Mouse (Mus musculus) liver, postnatal 0 days (tissue): Measurements from ENCODE around the gene Itih3. TPM values are rescaled to one million over a fixed set of nuclear protein-coding genes. Genes with fewer than 3 reads are reported as not detected.

Experiments
- ATAC-seq: fragments of 200-750 bp; cut with Nextera tagmentation; 2 replicates; pipeline ENCODE4 v1.8.0; 2017; ENCODE audit warnings: mild to moderate bottlenecking, moderate library complexity
- DNase-seq: peaks from one replicate; pipeline ENCODE4 v3.0.0-alpha.2; 2016
- H3K27ac ChIP-seq: fragments of 300-500 bp; sonication (generic); 2 replicates; pipeline ENCODE4 v1.5.1; 2014; ENCODE audit warnings: antibody characterized with exemption, moderate library complexity, mild to moderate bottlenecking, low read depth
- H3K27me3 ChIP-seq: fragments of 300-500 bp; sonication (generic); 2 replicates; pipeline ENCODE4 v1.6.1; 2014; ENCODE audit warnings: low read length, control low read depth, mixed read lengths; ENCODE audit not compliant: insufficient read depth
- H3K36me3 ChIP-seq: fragments of 300-500 bp; sonication (generic); replicated peaks from 2 replicates; pipeline ENCODE4 v1.6.1; 2014; ENCODE audit warnings: mild to moderate bottlenecking, control low read depth, low read length, moderate library complexity, mixed read lengths; ENCODE audit not compliant: insufficient read depth
- H3K4me1 ChIP-seq: fragments of 300-500 bp; sonication (generic); 2 replicates; pipeline ENCODE4 v1.6.1; 2014; ENCODE audit warnings: antibody characterized with exemption, mild to moderate bottlenecking, control low read depth; ENCODE audit not compliant: insufficient read depth
- H3K4me2 ChIP-seq: fragments of 300-500 bp; sonication (generic); 2 replicates; pipeline ENCODE4 v1.6.1; 2014; ENCODE audit warnings: low read depth, mild to moderate bottlenecking, low read length, moderate library complexity, mixed read lengths
- H3K4me3 ChIP-seq: fragments of 300-500 bp; sonication (generic); 2 replicates; pipeline ENCODE4 v1.5.1; 2014; ENCODE audit warnings: low read depth, low read length
- H3K9ac ChIP-seq: fragments of 300-500 bp; sonication (generic); replicated peaks from 2 replicates; pipeline ENCODE4 v1.6.1; 2014; ENCODE audit warnings: mild to moderate bottlenecking, moderate library complexity
- H3K9me3 ChIP-seq: fragments of 300-500 bp; sonication (generic); 2 replicates; pipeline ENCODE4 v1.6.1; 2016; ENCODE audit warnings: mild to moderate bottlenecking, control low read depth, low read length, mixed read lengths
- CTCF ChIP-seq: sonication (generic); IDR thresholded peaks from 2 replicates; pipeline ENCODE4 v1.5.1; 2016; ENCODE audit warnings: antibody characterized with exemption, low read depth
- EP300 ChIP-seq: IDR thresholded peaks from 2 replicates; pipeline ENCODE4 v1.6.1; 2016; ENCODE audit warnings: antibody characterized with exemption, low read depth, mild to moderate bottlenecking
- WGBS: fragments of 180-500 bp; shearing (Covaris S2); extraction: QIAGEN DNeasy Blood & Tissue Kit; methylation state at CpG from one replicate; pipeline ENCODE4 v1.1.7; 2014; ENCODE audit not compliant: insufficient replicate concordance; 5-methylcytosine and 5-hydroxymethylcytosine counted together
- polyA plus RNA-seq: library from polyadenylated mRNA; unstranded; fragments of >200 nt; fragmentation: Nextera tagmentation; extraction: Ambion mirVana; gene quantifications from 2 replicates; pipeline ENCODE4 v1.2.1, GENCODE M21; 2015

The Itih3 gene
- polyA plus RNA-seq, 1 experiment from 2014 or later, result 1,929 TPM

DNA sequence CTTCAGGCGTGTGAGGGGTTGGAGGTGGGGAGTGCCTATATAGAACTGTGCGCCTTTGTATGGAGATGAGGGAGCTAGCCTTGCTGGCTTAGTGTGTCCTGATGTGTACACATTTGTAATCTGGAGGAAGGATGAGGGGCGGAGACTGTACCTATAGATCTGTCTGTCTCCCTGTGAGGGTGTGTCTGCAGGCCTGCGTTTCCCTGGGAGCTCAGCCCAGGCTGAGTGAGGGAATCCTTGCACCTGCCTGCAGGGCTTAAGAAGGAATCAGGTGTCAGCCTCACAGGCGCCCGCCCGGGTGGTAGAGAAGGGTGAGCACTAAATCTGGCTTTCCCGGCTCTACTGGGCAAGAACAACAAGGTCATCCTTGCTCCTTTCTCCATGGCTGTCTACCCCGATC lies 43.8 kb downstream of the Itih3 start:
- Histone ChIP-seq H3K4me2 (no peak overlapping the region), H3K9ac (peak overlapping the region; percentile 7; the same call in 1 of the 2 replicates), H3K27ac (0 out of 2 replicates have a peak overlapping the region, but pooled peaks have one; percentile 1), H3K4me3 (no peak overlapping the region), H3K9me3 (no peaks in the 10 kb centered on the region), H3K36me3 (no peaks in the 10 kb centered on the region), H3K27me3 (no peaks in the 10 kb centered on the region), H3K4me1 (peaks cover 15% of the 10 kb centered on the region)
- TF ChIP-seq EP300 (no peak), CTCF (no peak)
- DNase-seq (no peak), ATAC-seq (no peak)
- WGBS, result 67% methylated on average over 9 of the region's 9 CpGs

DNA sequence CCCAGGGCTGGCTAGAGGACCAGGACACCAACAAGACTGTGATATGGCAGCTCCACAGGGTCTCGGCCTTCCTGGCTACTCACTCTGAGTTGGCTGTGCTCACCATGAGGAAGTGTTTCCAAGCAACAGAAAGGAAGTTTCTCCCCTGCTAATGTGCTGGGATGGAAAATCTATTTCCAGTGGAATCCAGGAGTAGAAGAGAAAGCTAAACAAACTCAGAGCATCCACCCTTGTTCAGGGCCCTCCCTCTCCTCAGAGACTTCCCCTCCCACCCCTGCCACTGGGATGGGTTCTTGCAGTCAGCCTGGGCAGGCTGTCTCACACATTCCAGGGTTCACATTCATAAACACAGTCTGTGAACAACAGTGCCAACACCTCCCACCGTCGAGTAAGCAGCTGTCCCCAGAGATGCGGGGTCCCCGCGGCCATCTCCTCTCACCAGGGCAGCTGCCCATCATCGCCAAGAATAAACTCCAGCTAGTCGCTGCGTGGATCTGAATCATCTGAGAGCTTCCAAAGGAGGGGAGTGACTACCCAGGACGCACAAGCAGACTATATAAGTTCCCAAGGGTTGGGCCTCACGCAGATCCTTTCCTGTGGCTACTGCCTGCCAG lies 44.5 kb downstream of the Itih3 start, which contains the start of gene Mustn1:
Gene Mustn1 (plus strand): TSS at position 243 of the 614 bp plus-strand sequence.
- TF ChIP-seq EP300 (no peak), CTCF (no peak)
- Histone ChIP-seq H3K27me3 (no peaks in the 10 kb centered on the region), H3K9me3 (no peaks in the 10 kb centered on the region), H3K27ac (0 out of 2 replicates have a peak within 1 kb of the TSS, but pooled peaks have one; percentile 1), H3K4me1 (peaks cover 21% of the 10 kb centered on the region), H3K4me3 (no peak within 1 kb of the TSS), H3K4me2 (no peak within 1 kb of the TSS), H3K9ac (peak within 1 kb of the TSS; percentile 7; the same call in 1 of the 2 replicates), H3K36me3 (no peaks in the 10 kb centered on the region)
- WGBS, result 73% methylated on average over 11 of the region's 11 CpGs
- DNase-seq, result no peak
- ATAC-seq, result no peak

DNA sequence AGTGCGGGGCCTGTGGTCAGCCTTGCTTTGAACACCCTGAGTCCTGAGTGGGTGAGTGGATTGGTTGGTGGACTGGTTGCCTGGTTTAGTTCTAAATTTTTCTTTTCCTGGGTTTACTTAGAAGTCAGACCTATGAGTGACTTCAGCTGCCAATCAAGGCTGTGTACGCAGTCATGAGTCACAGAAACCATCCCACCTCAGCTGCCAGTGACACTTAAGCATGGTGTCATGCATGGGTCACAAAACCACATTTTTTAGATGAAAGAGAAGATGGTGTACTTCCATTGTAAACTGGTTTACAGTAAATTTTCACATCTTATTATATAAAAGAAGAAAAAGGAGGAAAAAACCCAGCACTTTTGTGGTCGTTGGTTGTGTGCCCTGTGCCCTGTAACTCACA lies 45.7 kb downstream of the Itih3 start:
- H3K4me1 ChIP-seq, result peaks cover 29% of the 10 kb centered on the region
- no peak overlapping the region for H3K27ac ChIP-seq
- no peak for DNase-seq
- 83% methylated on average over 3 of the region's 3 CpGs for WGBS
- no peaks in the 10 kb centered on the region for H3K27me3 ChIP-seq
- no peak overlapping the region for H3K4me2 ChIP-seq
- no peak overlapping the region for H3K9ac ChIP-seq
- TF ChIP-seq CTCF (no peak), EP300 (no peak)
- no peaks in the 10 kb centered on the region for H3K9me3 ChIP-seq
- no peak for ATAC-seq
- peaks cover 2% of the 10 kb centered on the region; the same call in 1 of the 2 replicates for H3K36me3 ChIP-seq
- H3K4me3 ChIP-seq, result no peak overlapping the region

DNA sequence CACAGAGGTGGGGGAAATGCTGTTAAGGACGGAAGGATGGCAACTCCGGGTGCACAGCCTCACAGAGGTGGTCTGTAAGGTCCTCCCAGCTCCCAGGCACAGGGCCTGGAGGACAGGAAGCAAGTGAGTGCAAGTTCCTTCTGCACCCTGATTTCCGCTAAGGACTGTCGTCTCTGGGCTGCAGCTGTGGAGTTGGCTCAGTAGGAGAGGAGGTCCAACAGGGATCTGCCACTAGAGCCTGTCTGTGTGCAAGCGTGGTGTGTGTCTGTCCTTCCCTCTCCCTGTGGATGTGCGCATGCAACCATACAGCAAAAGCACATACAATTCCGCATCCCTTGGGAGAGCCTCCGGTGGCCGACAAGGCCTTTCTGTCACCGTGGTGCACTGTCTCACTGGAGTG lies 47.1 kb downstream of the Itih3 start:
- no peaks in the 10 kb centered on the region for H3K27me3 ChIP-seq
- ATAC-seq (no peak), DNase-seq (no peak)
- 79% methylated on average over 10 of the region's 10 CpGs for WGBS
- peak overlapping the region; percentile 82; the same call in 1 of the 2 replicates for H3K27ac ChIP-seq
- no peak overlapping the region for H3K4me2 ChIP-seq
- H3K9ac ChIP-seq, result no peak overlapping the region
- no peak overlapping the region for H3K4me3 ChIP-seq
- peaks cover 6% of the 10 kb centered on the region for H3K36me3 ChIP-seq
- no peak for TF ChIP-seq EP300
- no peak for TF ChIP-seq CTCF
- peaks cover 29% of the 10 kb centered on the region for H3K4me1 ChIP-seq
- no peaks in the 10 kb centered on the region for H3K9me3 ChIP-seq

DNA sequence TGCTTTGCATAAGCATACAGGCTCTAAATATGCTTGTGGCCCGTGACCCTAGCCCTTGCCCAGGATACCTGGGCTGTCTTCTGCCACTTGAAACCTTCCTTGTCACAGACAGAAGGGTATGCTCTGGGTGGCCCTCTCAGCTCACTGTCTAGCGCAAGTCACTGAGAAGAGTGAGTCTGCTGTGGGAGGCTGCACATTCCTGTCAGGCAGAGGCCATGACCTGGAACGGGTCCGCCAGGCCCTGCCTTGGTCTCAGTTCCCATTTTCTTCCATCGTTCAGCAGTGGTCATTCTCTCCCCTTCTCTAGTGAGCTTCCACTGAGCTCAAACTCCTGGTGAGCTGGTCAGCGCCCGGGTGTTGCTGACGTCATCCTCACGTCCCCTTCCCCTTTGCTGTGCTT lies 47.6 kb downstream of the Itih3 start:
- 57% methylated on average over 9 of the region's 9 CpGs for WGBS
- ATAC-seq, result peak; percentile 10

DNA sequence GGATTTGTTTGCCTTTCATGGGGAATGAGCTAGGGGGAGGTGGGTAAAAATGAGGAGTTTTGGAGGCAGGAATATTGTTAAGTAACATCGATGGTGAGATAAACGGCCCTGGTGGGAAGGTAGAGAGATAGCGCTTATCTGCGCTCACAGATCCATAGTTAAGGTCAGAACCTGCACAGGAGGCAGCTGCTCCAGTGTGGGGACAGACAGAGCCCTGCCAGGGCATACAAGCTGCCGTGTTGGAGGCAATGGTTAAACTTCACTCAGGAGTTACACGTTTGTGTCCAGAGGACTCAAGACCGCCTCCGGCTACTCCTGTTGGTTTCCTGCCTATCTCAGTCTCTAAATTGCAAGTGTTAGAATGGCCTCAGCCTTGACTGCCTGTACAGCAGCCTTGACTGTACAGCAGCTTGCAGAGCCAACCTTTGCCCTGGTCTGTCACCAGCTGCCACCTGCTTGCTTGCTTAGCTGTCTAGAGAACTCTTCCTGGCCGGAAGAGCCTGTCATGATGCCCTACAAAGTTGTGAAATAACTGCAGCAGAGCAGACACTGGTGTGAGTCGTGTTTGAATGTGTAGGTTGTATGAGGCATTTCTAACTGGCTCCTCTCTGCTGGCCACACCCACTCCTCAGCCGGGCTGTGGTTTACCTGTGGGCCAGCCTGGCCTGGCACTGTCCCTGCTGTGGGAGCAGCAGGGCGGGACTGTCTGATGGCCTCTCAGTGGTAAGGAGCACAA lies 48.3 kb downstream of the Itih3 start:
- DNase-seq (peak; percentile 54), ATAC-seq (peak; percentile 85)
- 39% methylated on average over 12 of the region's 12 CpGs for WGBS
- Histone ChIP-seq H3K4me2 (no peak overlapping the region), H3K4me3 (no peak overlapping the region), H3K27me3 (no peaks in the 10 kb centered on the region), H3K27ac (peak overlapping the region; percentile 82), H3K9ac (no peak overlapping the region; the same call in 1 of the 2 replicates), H3K9me3 (no peaks in the 10 kb centered on the region), H3K36me3 (peaks cover 8% of the 10 kb centered on the region), H3K4me1 (peaks cover 34% of the 10 kb centered on the region)
- TF ChIP-seq EP300 (peak; percentile 37; the same call in 1 of the 2 replicates), CTCF (no peak)

More for the DNA sequence above, 47.6 kb downstream of the Itih3 start:
- no peak for DNase-seq
- H3K4me1 ChIP-seq, result peaks cover 29% of the 10 kb centered on the region
- no peaks in the 10 kb centered on the region for H3K27me3 ChIP-seq
- TF ChIP-seq CTCF, result no peak
- no peak for TF ChIP-seq EP300
- H3K4me2 ChIP-seq, result no peak overlapping the region
- H3K9ac ChIP-seq, result no peak overlapping the region; the same call in 1 of the 2 replicates
- no peak overlapping the region for H3K4me3 ChIP-seq
- no peaks in the 10 kb centered on the region for H3K9me3 ChIP-seq
- peak overlapping the region; percentile 82 for H3K27ac ChIP-seq
- peaks cover 7% of the 10 kb centered on the region for H3K36me3 ChIP-seq
